Mouse (Mus musculus) kidney, postnatal 25 days (tissue): Measurements from ENCODE around the gene Tmem213.
A peak's percentile ranks its signal among the peaks of the same experiment; 100 is the strongest.

Source experiments
- DNase-seq, 2 experiments: peaks; one replicate each; pipeline ENCODE4 v3.0.0; 2021; ENCODE audit warnings: mixed read lengths in 2 of 2

Gene Tmem213

DNA sequence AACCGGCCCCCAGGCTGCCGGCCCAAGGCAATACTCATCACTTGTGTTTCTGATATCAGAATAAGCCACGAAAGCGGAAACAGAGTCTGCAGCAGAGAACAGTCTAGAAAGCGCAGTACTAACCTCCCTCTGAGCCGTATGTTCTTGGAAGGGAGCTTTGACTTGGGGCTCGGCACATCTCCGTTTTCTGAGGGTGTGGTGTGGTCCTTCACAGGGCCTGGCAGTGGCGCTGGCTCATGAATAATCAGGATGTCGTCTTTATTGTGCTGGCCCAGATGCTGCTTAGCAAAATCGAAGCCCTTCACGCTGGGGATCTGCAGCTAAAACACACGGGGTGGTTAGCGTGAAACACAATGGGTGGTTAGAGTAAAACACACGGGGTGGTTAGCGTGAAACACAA lies 48.9 kb downstream of the Tmem213 start:
- DNase-seq = no peak

DNA sequence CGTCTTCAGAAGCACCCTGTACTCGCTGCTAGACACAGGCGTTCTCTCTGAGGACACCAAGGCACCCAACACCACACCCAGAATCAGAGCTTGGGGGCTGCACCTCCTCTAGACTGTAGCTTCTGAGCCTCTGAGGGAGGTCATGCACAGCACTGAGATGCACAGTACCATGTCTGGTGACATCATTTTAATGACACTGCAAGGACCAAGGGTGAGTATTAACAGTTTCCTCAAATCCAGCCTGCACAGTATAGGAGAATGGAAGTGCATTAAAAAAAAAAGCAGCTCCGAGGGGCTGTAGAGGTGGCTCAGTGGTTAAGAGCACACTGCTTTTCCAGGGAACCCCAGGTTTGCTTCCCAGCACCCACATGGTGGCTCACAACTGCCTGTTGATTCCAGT lies 50.5 kb downstream of the Tmem213 start:
- no peak for DNase-seq

DNA sequence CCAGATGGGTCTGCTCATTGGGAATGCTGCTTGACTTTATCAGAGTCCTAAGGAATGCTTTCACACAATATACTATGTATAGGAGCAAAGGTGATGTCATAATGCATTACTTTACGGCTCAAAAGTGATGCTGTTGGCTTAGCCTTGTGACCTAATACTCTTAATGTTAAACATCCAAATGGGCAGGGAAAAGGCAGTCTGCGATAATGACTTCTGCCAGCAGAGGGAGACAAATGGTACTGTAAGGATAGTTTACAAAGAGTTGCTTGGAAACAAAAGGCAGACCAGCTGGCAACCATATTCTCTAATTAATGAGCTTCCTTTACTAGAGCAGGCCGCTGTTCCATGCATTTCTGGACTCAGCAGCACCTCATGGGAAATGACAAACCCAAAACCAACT lies 51.0 kb downstream of the Tmem213 start:
- peak; percentile 80 to 97 for DNase-seq

DNA sequence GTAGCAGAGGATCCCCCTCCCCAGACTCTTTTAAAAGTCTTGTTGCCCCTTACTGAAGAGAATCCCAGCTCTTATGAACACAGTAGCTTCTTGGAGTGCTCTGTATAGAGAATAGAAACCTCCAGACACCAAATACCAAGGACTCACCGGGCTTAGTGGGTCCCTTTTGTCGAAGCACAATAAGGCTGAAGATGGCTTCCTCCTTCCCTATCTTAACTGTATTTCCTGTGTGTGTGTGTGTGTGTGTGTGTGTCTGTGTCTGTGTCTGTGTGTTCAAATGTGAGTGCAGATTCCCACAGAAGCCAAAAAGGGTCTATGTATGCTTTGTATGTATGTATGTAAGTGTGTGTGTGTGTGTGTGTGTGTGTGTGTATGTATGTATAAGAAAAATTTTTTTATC lies 51.5 kb downstream of the Tmem213 start:
- no peak for DNase-seq

DNA sequence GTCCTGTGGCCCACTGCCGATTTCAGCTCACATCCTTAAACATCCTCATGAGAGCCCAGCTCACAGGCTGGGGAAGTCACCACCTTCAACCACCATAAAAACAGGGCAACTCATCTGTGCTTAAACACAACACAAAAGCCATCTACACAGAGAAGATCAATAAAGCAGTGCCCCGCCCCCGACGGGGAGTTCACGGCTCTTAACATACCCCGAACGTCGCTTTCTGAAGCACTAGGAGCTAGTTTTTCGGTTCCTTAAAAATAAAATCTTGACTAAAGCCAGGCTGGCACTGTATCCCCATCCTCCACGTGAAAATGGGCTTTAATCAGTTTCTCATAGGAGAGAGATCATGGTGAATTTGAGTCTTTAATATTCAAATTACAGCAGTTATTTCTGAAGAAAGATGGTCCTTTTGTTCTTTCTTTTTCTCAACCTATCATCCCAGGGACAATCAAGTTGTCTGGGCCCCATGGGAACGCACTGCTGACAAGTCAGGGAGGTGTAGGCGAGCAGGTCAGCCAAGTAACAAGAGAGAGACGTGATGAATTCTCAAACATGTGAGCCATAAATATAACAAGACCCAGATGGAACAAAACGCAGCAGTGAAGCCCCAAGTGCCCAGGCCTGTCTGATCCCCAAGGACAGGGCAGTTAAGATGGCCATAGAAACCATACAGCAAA lies 53.9 kb downstream of the Tmem213 start:
- DNase-seq = no peak

DNA sequence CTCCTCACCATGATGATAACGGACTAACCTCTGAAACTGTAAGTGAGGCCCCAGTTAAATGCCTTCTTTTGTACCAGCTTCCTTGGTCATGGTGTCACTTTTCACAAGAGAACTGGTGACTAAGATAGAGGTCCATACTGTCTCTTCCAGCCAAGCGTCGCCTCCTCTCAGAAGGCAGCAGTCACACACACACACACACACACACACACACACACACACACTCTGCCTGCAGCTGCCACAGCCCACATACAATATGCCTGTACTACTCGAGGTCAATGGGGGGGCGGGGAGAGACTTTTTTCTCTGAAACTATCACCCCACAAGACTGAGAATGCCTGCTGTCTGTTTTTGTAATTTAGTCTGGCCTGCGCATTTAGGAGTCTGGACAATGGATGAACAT lies 55.6 kb downstream of the Tmem213 start:
- DNase-seq = no peak

DNA sequence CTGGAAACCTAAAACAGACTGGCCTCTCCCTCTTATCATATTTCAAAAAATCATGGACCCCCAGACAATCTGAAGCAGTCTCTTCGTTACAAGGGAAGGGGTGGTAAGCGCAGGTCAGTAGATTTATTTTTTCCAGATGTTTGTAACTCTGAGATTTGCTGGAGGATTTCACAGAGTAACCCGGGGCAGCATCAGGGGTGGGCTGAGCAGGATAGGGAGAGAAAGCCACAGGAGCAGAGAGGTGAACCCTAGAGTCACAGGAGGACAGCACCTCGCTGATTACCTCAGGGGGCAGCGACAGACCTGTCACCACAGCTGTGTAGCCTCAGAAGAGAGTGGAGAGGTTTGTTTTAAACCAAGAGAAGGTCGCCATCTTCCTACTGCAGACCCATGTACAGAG lies 56.3 kb downstream of the Tmem213 start:
- DNase-seq = no peak
